Mouse (Mus musculus) lung, postnatal 25 days (tissue): ENCODE measurements around the gene Tmbim7.
"Not testable (repeated sequence)": the region's sequence is repeated elsewhere in the genome, so short reads cannot be mapped to it uniquely, and the experiment has no call there.

ENCODE experiments used
- DNase-seq: peaks from one replicate; pipeline ENCODE4 v3.0.0; 2022; ENCODE audit warnings: low spot score

Gene Tmbim7

DNA sequence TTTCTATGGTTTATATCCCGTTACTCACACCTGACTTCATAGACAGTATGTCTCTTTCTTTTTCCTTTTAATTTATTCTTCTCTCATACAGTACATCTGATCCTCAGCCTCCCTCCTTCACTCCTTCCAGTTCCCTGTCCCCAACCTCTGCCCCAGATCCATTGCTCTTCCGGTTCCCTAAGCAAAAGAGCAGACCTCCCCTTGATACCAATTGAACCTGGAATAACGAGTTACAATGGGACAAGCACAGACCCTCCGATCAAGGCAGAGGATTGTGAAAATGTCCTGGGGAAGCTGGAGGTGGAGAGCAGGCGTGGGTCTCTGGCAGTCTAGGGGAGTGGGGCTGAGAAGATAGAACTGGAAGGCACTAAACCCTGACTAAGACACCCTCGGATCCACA lies at the start of gene Tmbim7:
Gene Tmbim7, plus strand, starts transcription at position 301 of the 400 bp plus-strand sequence.
- DNase-seq: no peak

DNA sequence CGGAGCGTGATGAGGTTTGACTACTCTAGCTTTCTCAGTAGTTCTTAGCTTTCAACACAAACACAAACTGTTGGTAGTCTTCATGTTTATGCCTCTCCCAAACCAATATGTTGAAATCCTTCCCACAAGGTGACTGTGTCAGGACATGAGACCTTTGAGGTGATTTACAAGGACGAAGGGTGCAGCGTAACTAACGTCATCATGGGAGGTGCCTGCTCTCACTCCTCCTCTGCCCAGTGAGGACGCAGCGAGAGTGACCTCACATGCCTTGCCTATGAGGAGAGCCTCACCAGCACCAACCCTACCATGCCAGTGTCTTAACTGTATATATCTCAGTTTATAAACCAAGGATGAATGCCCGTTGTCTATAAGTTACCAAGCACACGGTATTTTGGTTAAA lies 43.9 kb upstream of the Tmbim7 start:
- no peak for DNase-seq

- no peak for DNase-seq
Observed at GRCm38 (mm10) chr5:3609241-3609640, 41.7 kb upstream of the Tmbim7 start.

- DNase-seq: not testable (repeated sequence)
Observed at GRCm38 (mm10) chr5:3611835-3612234, 39.1 kb upstream of the Tmbim7 start.

DNA sequence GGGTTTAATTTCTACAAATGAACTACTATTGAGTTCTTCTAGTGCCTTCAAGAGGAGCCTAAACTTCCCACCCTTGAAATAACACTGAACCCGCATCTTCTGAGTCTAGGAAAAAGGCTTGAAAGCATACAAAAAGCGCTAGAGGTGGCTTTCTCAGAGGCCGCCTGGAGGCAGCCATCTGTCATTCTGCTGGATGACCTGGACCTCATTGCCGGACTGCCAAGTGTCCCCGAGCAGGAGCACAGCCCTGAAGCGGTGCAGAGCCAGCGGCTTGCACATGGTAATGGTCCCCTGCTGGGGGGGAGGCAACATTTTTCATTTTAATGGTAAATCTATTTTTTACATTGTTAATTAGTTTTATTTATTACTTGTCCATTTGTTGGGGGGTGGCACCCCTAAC lies 30.5 kb upstream of the Tmbim7 start:
- DNase-seq: no peak

- DNase-seq: no peak
Observed at GRCm38 (mm10) chr5:3630055-3630454, 20.9 kb upstream of the Tmbim7 start.

DNA sequence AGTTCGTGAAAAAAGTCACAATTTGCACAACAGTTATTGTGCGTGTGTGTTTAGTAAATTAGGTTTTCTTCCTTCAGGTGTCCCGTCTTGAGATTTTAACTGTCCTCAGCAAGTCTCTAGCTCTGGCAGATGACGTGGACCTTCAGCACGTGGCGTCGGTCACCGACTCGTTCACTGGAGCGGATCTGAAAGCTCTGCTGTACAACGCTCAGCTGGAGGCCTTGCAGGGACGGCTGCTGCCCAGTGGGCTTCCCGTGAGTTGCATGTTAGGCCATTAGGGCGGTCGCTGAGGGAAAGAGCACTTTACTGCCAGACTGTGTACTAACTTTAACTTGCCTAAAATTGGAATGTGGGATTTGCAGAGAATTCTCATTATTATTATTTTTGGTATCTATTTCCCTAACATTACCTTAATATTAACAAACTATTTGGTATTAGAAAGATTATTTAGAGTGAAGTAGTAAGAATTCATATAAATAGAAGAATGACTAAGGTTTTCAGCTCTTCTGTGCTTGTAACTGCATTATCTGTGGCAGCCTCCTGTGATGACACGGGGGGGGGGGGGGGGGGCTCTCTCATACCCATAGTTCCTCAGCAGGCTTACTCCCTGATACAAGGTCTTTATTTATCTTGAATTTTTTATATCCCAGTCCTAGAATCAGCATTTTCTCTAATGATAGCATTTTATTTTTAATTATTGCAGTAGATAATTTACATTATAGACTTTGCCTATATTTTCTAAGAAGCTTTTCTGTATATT lies 19.3 kb upstream of the Tmbim7 start:
- no peak for DNase-seq

DNA sequence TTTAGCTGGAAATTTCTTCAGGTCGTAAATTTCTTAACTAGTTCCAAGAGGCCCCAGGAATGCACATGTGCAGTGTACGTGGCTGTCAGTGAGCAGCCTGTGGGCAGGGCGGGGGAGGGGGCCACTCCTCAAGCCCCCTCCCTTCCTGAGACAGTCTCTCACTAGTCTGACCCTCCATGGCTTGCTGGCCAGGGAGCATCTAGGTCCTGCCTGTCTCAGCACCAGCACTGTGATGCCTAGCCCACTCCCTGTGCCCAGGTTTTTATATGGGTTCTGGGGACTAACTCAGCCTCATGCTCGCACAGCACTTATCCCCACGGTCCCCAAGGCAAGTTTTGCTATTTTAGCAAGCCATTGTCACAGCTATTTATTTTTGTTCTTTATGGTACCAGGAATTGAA lies 18.7 kb upstream of the Tmbim7 start:
- DNase-seq: no peak

DNA sequence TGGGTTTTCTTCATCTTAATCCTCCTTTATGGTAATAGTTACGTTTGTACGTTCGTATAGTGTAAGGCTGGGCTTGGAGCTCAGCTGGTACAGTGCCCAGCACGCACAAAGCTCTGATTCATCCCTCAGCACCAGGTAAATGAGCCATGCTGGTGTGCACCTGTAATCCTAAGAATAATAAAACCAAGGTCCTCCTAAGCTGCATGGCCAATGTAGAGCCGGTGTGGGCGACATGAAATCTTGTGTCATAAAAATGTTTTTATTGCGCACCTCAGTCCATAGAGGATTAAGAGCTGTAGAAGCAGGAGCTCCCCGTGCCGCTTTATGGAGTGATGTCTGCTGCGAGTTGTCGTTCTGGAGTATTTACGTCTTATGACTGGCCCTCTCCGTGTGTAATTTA lies 17.7 kb upstream of the Tmbim7 start:
- DNase-seq: no peak

DNA sequence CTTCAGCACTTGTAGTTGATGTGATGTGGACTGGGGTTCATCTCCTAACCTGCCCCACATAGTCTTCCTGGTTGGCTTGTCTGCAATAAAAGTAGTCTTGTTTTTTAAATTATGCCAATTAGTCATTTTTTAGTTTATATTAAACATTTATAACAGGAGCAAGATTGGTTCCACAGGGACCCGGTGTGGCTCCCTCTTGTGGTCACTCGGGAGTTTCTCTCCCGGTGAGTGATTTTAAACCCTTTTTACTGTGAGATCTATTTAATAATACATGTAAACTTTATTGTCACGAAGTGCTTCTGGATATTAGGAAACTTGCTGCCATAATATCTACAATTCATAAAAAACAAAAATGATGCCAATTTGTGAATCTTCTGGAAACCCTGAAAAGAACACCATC lies 17.0 kb upstream of the Tmbim7 start:
- no peak for DNase-seq

DNA sequence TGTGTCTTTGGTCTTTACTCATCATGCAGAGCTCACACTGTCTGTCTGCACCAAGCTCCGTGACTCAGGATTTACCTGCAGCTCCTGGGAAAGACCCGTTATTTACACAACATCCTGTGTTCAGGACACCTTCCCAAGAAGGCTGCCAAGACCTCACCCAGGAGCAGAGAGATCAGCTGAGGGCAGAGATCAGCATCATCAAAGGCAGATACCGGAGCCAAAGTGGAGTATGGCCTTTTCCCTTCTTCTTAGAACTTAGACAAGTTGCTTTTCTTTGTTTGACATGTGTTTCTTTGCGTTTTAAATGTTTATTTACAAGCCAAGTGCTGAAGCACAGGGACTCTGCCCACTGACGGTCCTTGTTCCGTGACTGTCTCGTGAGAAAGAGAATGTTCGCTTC lies 15.7 kb upstream of the Tmbim7 start:
- no peak for DNase-seq

- DNase-seq: no peak
Observed at GRCm38 (mm10) chr5:3644621-3645020, 6.4 kb upstream of the Tmbim7 start.

DNA sequence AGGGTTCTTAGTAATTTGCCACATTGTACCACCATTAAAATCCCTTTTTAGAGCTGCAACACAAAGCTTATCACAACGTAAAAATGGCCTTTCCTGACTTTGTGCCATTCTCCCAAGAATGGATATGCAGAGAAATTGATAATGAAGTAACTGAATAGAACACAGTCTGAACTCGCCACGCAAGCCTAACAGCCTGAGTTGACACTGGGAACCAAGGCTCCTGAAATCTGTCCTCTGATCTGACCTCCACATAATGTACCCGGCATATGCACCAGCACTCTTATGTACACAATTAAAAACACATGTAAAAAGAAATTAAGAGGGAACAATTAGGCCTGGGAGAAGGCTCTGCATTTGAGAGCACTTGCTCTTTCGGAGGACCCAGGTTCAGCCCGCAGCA lies 5.7 kb upstream of the Tmbim7 start:
- no peak for DNase-seq

DNA sequence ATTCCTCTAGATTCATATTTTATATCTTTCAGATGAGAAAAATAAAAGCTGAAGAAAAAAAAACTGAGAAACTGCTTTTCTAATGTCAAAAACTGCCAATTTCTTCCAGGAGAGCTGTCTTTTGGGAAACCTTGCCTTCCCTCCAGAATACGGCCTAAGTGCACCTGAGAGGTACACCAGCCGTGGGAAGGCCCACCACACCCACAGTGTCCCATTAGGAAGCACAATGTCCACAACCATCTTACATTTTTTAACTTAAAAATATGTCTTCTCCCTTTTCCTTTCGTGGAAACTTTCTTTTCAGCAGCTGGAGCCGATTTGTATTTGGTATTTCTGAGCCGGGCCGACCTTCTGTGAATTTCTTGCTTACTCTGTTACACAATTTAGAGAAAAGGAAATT lies 4.4 kb upstream of the Tmbim7 start:
- no peak for DNase-seq

- DNase-seq: peak; percentile 62
Observed at GRCm38 (mm10) chr5:3646991-3647707, 3.8 kb upstream of the Tmbim7 start.

GRCm38 (mm10) chr5:3647708-3648121 lies 3.3 kb upstream of the Tmbim7 start:
- peak; percentile 95 for DNase-seq

- DNase-seq: no peak
Observed at GRCm38 (mm10) chr5:3648206-3648848, 2.7 kb upstream of the Tmbim7 start.

- no peak for DNase-seq
Observed at GRCm38 (mm10) chr5:3648849-3649210, 2.2 kb upstream of the Tmbim7 start.

DNA sequence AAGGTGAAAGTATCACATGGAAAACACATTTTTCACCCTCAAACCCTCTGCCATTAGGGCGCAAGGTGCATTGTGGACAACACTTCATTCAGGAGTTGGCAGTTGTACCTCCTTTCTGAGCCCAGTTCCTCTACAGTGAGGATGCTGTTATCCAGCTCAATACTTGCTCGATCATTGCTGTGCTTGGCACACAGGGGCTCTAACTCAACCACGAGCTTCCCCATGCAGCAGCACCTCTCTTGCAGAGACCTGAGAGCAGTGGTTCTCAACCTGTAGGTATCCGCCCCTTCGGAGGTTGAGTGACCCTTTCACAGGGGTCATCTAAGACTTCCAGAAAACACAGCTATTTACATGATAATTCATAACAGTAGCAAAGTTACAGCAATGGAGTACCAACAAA lies 640 bp downstream of the Tmbim7 start:
- no peak for DNase-seq

- DNase-seq: not testable (repeated sequence)
Observed at GRCm38 (mm10) chr5:3652903-3653575, 2.1 kb downstream of the Tmbim7 start.

DNA sequence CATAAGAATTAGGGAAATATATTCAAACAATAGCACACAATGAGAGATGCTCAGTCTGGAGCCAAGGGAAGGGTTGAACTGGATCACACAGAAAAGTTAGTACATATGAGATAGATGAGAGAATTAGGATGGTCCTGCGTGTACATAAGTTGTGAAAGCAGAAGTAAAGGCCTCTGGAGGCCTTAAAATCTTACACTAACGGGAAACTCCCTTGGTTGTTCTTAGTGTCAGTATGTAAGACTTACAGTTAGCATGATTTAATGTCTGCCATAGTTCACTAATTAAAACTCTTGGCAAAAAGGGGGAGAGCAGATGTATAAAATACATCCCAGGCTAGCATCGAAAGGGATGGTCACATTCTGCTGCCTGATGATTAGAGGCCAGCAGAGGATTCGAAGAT lies 2.8 kb downstream of the Tmbim7 start:
- no peak for DNase-seq

- no peak for DNase-seq
Observed at GRCm38 (mm10) chr5:3657085-3657484, 6.1 kb downstream of the Tmbim7 start, which contains the start of gene Gatad1. Gatad1 (minus strand) TSS chr5:3657185.

- DNase-seq: no peak
Observed at GRCm38 (mm10) chr5:3665225-3665624, 14.2 kb downstream of the Tmbim7 start.
